Mouse (Mus musculus) liver, postnatal 0 days (tissue): ENCODE data around the gene Arhgap22. TPM values are rescaled to one million over a fixed set of nuclear protein-coding genes. Genes with fewer than 3 reads are reported as not detected.

ENCODE experiments used
- ATAC-seq: fragments of 200-750 bp; cut with Nextera tagmentation; 2 replicates; pipeline ENCODE4 v1.8.0; 2017; ENCODE audit warnings: mild to moderate bottlenecking, moderate library complexity
- DNase-seq: peaks from one replicate; pipeline ENCODE4 v3.0.0-alpha.2; 2016
- H3K27ac ChIP-seq: fragments of 300-500 bp; sonication (generic); 2 replicates; pipeline ENCODE4 v1.5.1; 2014; ENCODE audit warnings: antibody characterized with exemption, moderate library complexity, mild to moderate bottlenecking, low read depth
- H3K27me3 ChIP-seq: fragments of 300-500 bp; sonication (generic); 2 replicates; pipeline ENCODE4 v1.6.1; 2014; ENCODE audit warnings: low read length, control low read depth, mixed read lengths; ENCODE audit not compliant: insufficient read depth
- H3K36me3 ChIP-seq: fragments of 300-500 bp; sonication (generic); replicated peaks from 2 replicates; pipeline ENCODE4 v1.6.1; 2014; ENCODE audit warnings: mild to moderate bottlenecking, control low read depth, low read length, moderate library complexity, mixed read lengths; ENCODE audit not compliant: insufficient read depth
- H3K4me1 ChIP-seq: fragments of 300-500 bp; sonication (generic); 2 replicates; pipeline ENCODE4 v1.6.1; 2014; ENCODE audit warnings: antibody characterized with exemption, mild to moderate bottlenecking, control low read depth; ENCODE audit not compliant: insufficient read depth
- H3K4me2 ChIP-seq: fragments of 300-500 bp; sonication (generic); 2 replicates; pipeline ENCODE4 v1.6.1; 2014; ENCODE audit warnings: low read depth, mild to moderate bottlenecking, low read length, moderate library complexity, mixed read lengths
- H3K4me3 ChIP-seq: fragments of 300-500 bp; sonication (generic); 2 replicates; pipeline ENCODE4 v1.5.1; 2014; ENCODE audit warnings: low read depth, low read length
- H3K9ac ChIP-seq: fragments of 300-500 bp; sonication (generic); replicated peaks from 2 replicates; pipeline ENCODE4 v1.6.1; 2014; ENCODE audit warnings: mild to moderate bottlenecking, moderate library complexity
- H3K9me3 ChIP-seq: fragments of 300-500 bp; sonication (generic); 2 replicates; pipeline ENCODE4 v1.6.1; 2016; ENCODE audit warnings: mild to moderate bottlenecking, control low read depth, low read length, mixed read lengths
- CTCF ChIP-seq: sonication (generic); IDR thresholded peaks from 2 replicates; pipeline ENCODE4 v1.5.1; 2016; ENCODE audit warnings: antibody characterized with exemption, low read depth
- EP300 ChIP-seq: IDR thresholded peaks from 2 replicates; pipeline ENCODE4 v1.6.1; 2016; ENCODE audit warnings: antibody characterized with exemption, low read depth, mild to moderate bottlenecking
- whole genome bisulfite sequencing: fragments of 180-500 bp; shearing (Covaris S2); extraction: QIAGEN DNeasy Blood & Tissue Kit; methylation state at CpG from one replicate; pipeline ENCODE4 v1.1.7; 2014; ENCODE audit not compliant: insufficient replicate concordance; 5-methylcytosine and 5-hydroxymethylcytosine counted together
- polyA plus RNA-seq: library from polyadenylated mRNA; unstranded; fragments of >200 nt; fragmentation: Nextera tagmentation; extraction: Ambion mirVana; gene quantifications from 2 replicates; pipeline ENCODE4 v1.2.1, GENCODE M21; 2015

Arhgap22 gene
- polyA plus RNA-seq, 1 experiment from 2014 or later = 0.73 TPM

DNA sequence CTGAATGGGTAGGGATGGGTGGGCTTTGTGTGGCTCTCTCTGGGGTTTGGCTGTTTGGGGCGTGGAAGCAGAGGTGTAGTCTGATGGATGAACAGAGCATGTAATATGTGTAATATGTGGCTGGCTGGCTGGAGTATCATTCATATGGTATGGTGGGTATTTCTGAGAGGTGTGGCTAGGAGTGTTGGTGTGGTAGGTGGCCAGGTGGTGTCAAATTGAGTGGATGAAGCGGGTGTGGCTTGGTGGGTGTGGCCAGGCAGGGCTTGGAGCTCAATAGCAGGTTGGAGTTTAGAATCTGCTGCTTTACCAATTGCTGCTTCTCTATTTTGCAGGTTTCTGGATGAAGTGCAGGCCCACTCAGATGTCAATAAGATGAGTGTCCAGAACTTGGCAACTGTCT is 150.2 kb downstream of the Arhgap22 start:
- Histone ChIP-seq H3K27ac (no peak overlapping the region), H3K4me2 (no peak overlapping the region), H3K27me3 (no peaks in the 10 kb centered on the region), H3K4me3 (no peak overlapping the region), H3K36me3 (no peaks in the 10 kb centered on the region), H3K9ac (no peak overlapping the region), H3K9me3 (no peaks in the 10 kb centered on the region), H3K4me1 (0 out of 2 replicates have a peak, but pooled peaks cover 3% of the 10 kb centered on the region)
- no peak for TF ChIP-seq EP300
- no peak for TF ChIP-seq CTCF
- ATAC-seq (no peak), DNase-seq (no peak)
- WGBS = 78% methylated on average over 2 of the region's 2 CpGs

DNA sequence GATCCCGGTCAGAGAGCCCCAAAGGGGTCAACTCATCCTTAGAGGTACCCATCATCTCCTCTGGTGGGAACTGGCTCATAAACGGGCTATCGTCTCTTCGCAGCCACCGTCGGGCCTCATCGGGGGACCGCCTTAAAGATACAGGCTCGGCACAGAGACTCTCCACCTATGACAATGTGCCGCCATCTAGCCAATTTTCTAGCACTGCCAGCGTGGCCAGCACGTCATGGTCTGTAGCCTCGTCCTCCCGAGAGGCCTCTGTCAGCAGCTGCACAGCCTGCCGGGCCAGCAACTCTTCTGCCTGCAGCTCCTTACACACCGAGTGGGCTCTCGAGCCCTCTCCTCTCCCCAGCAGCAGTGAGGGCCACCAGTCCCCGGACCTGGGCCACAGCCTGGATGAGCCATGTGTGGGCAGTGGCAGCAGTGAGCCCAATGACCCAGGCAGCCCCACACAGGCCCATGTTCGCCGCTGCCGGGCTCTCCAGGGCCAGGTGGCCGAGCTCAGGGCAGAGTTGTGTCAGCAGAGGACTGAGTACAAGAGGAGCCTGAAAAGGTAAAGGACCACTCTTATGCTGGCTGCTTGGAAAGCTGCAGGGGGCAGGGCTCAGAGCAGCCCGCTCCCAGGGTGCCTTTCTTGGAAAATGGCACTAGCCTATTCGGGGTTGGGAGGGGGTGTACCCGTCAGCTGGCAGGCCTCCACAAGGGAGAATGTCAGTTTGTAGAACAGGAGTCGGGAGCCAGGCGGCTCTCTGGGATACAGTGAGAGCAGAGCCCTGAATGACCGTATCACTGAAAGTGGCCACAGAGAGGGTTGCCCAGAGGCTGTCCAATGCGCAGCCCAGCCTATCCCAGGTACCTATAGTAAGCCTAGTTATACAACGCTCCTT is 153.3 kb downstream of the Arhgap22 start:
- 81% methylated on average over 30 of the region's 30 CpGs for WGBS
- DNase-seq = no peak

DNA sequence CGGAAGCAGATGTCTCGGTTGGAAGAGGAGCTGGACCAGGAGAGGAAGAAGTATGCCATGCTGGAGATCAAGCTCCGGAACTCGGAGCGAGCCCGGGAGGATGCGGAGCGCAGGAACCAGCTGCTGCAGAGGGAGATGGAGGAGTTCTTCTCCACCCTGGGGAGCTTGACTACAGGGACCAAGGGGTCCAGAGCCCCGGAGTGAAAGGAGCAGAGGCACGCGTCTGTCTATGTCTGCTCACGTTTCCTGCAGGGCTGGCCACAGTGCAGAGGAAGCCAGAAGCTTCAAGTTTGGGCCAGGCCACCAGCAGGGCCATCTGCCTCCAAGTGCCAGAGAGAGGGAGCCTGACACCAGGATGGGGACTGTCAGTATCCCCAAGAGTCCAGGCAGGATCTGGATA is 155.5 kb downstream of the Arhgap22 start:
- Histone ChIP-seq H3K4me1 (peaks cover 4% of the 10 kb centered on the region; the same call in 1 of the 2 replicates), H3K27me3 (no peaks in the 10 kb centered on the region), H3K36me3 (no peaks in the 10 kb centered on the region), H3K27ac (no peak overlapping the region), H3K9me3 (no peaks in the 10 kb centered on the region), H3K4me2 (no peak overlapping the region), H3K4me3 (no peak overlapping the region), H3K9ac (no peak overlapping the region)
- ATAC-seq = no peak
- no peak for DNase-seq
- TF ChIP-seq CTCF = no peak
- no peak for TF ChIP-seq EP300
- 68% methylated on average over 12 of the region's 12 CpGs for WGBS

More for the DNA sequence above, 153.3 kb downstream of the Arhgap22 start:
- Histone ChIP-seq H3K4me3 (no peak overlapping the region), H3K4me1 (0 out of 2 replicates have a peak, but pooled peaks cover 3% of the 10 kb centered on the region), H3K36me3 (no peaks in the 10 kb centered on the region), H3K27me3 (no peaks in the 10 kb centered on the region), H3K9me3 (no peaks in the 10 kb centered on the region), H3K27ac (no peak overlapping the region), H3K9ac (no peak overlapping the region), H3K4me2 (no peak overlapping the region)
- no peak for ATAC-seq
- TF ChIP-seq EP300 = no peak
- no peak for TF ChIP-seq CTCF

DNA sequence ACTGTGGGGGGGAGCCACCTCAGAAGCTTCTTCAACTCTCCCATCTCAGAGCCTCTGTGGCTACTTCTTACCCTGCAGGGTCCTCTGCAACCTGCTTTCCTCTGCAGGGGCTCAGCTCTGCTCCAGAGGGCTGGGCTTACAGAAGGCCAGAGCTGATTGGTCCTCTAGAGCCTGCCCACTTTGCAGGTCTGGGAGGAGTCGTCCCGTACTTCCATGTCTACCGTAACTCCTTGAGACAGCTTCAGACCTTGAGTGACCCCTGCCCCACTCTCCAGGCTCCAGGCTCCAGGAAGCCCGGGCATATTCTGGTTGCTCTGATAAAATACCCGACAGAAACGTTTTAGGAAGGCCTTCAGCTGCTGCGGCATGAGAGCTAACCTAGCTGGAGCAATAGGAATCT is 156.2 kb downstream of the Arhgap22 start:
- Histone ChIP-seq H3K4me1 (peaks cover 4% of the 10 kb centered on the region; the same call in 1 of the 2 replicates), H3K27me3 (no peaks in the 10 kb centered on the region), H3K27ac (no peak overlapping the region), H3K4me2 (peak overlapping the region; percentile 55), H3K36me3 (no peaks in the 10 kb centered on the region), H3K9me3 (no peaks in the 10 kb centered on the region), H3K9ac (no peak overlapping the region), H3K4me3 (no peak overlapping the region)
- DNase-seq (no peak), ATAC-seq (peak; percentile 20; the same call in 1 of the 2 replicates)
- 13% methylated on average over 7 of the region's 7 CpGs for WGBS
- no peak for TF ChIP-seq CTCF
- no peak for TF ChIP-seq EP300

DNA sequence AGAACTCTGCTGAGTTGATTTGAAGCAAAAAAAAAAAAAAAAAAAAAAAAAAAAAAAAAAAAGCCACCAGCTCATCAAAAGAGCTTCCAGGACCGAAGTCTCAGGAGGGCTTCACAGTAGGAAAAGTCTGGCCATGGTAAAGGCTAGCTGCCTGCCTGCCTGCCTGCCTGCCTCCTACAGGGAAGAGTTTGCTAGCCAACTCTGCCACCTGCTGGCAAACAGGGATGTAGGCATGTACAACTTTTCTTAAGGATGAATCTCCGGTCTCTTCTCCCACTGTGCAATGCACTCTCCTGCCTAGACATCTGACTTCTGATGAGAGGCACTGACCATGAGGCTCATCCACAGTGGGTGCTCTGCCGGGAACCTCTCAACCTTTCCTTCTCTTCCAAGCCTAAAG is 157.4 kb downstream of the Arhgap22 start:
- H3K9me3 ChIP-seq = no peaks in the 10 kb centered on the region
- no peak overlapping the region for H3K4me3 ChIP-seq
- H3K27me3 ChIP-seq = no peaks in the 10 kb centered on the region
- H3K4me2 ChIP-seq = no peak overlapping the region
- no peaks in the 10 kb centered on the region for H3K36me3 ChIP-seq
- TF ChIP-seq EP300 (no peak), CTCF (peak; percentile 84)
- peak; percentile 48; the same call in 1 of the 2 replicates for ATAC-seq
- 17% methylated on average over 3 of the region's 3 CpGs for WGBS
- no peak overlapping the region for H3K27ac ChIP-seq
- no peak overlapping the region for H3K9ac ChIP-seq
- H3K4me1 ChIP-seq = peaks cover 4% of the 10 kb centered on the region; the same call in 1 of the 2 replicates
- DNase-seq = peak; percentile 62

DNA sequence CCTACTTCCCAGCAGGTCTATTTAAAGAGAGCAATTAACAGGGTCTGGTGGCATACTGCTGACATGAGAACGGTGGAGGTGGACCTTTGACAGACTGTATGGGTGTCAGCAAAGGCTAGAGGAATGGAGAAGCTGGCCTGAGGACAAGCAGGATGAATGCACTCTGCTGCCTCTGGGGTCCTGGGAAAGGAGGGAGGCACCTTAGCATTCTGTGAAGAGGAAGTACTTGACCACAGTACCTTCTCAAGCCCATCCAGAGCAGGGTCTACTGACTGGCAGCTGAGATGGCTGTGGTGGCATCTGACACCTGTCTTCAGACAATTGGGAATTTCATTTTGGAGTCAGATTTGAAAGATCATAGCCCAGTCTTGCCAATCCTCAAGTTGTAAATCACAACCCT is 159.4 kb downstream of the Arhgap22 start:
- Histone ChIP-seq H3K9ac (no peak overlapping the region), H3K4me1 (peaks cover 4% of the 10 kb centered on the region; the same call in 1 of the 2 replicates), H3K27ac (no peak overlapping the region), H3K4me2 (no peak overlapping the region), H3K27me3 (no peaks in the 10 kb centered on the region), H3K4me3 (no peak overlapping the region), H3K36me3 (0 out of 2 replicates have a peak, but pooled peaks cover 4% of the 10 kb centered on the region), H3K9me3 (no peaks in the 10 kb centered on the region)
- DNase-seq (no peak), ATAC-seq (no peak)
- WGBS = 32% methylated on average over 1 of the region's 1 CpGs
- TF ChIP-seq CTCF (no peak), EP300 (no peak)
